8 mouse cellular contexts compared by ENCODE assay signal in genomic region chr19:37078064-37078463, GRCm38 (mm10).
DNase-seq lines count a peak whose midpoint lies in the region; ATAC-seq and TF ChIP-seq lines count a peak whose summit lies in the region.

No protein-coding gene starts in this region.

- intact Hi-C loops in heart, postnatal 36 days (cut with DNase I) = loop anchor here (5.0 kb wide), 2 partner anchors 54 to 99 kb away; no protein-coding TSS in a partner anchor

- H3K4me1 ChIP-seq in hindbrain, postnatal 0 days (ENCODE audit: insufficient read depth, low read length) = no peaks in the 10 kb centered on the region
- peaks cover 2% of the 10 kb centered on the region; the same call in 1 of the 2 replicates for H3K4me1 ChIP-seq in hindbrain, embryonic 10.5 days (replicated peaks)
- H3K4me1 ChIP-seq in stomach, postnatal 0 days (replicated peaks; ENCODE audit: control insufficient read depth, insufficient read depth) = no peaks in the 10 kb centered on the region

- DNase-seq in hindbrain, postnatal 0 days (ENCODE audit: low spot score) = peak; percentile 40
- no peak for DNase-seq in hindbrain, embryonic 10.5 days (ENCODE audit: low spot score)
- DNase-seq in MN1 (ENCODE audit: low spot score) = peak; percentile 59
- peak; percentile 83 for DNase-seq in cerebellum, adult 9-10 months
- peak; percentile 49 to 58 for DNase-seq in heart, postnatal 36 days
- DNase-seq in stomach, postnatal 0 days (ENCODE audit: low spot score) = peak; percentile 62
- no peak for DNase-seq in T-cell, adult 2 months (ENCODE audit: low spot score)
- DNase-seq in thymus, postnatal 14 days = no peak

- H3K36me3 ChIP-seq in hindbrain, postnatal 0 days (ENCODE audit: insufficient read depth, low read length) = no peaks in the 10 kb centered on the region; the same call in 1 of the 2 replicates
- no peaks in the 10 kb centered on the region for H3K36me3 ChIP-seq in hindbrain, embryonic 10.5 days
- H3K36me3 ChIP-seq in stomach, postnatal 0 days (ENCODE audit: control insufficient read depth, insufficient read depth, low read length) = no peaks in the 10 kb centered on the region

- 56% methylated on average over 4 of the region's 4 CpGs for WGBS in hindbrain, postnatal 0 days
- 60% methylated on average over 4 of the region's 4 CpGs for WGBS in hindbrain, embryonic 10.5 days
- 35% methylated on average over 4 of the region's 4 CpGs for WGBS in stomach, postnatal 0 days

- TF ChIP-seq EP300 in stomach, postnatal 0 days (optimal IDR thresholded peaks at IDR 0.05) = no peak

- no peak overlapping the region for H3K4me3 ChIP-seq in hindbrain, postnatal 0 days (ENCODE audit: low read length)
- no peak overlapping the region for H3K4me3 ChIP-seq in hindbrain, embryonic 10.5 days
- no peak overlapping the region for H3K4me3 ChIP-seq in stomach, postnatal 0 days (ENCODE audit: low read depth, low read length)

- no peaks in the 10 kb centered on the region for H3K27me3 ChIP-seq in hindbrain, postnatal 0 days (ENCODE audit: insufficient read depth, low read length)
- no peaks in the 10 kb centered on the region for H3K27me3 ChIP-seq in hindbrain, embryonic 10.5 days (ENCODE audit: insufficient read depth, poor library complexity, severe bottlenecking)
- no peaks in the 10 kb centered on the region for H3K27me3 ChIP-seq in stomach, postnatal 0 days (ENCODE audit: control insufficient read depth, insufficient read depth, low read length)

- no peak for TF ChIP-seq CTCF in hindbrain, postnatal 0 days (IDR thresholded peaks at IDR 0.05; ENCODE audit: low read depth)
- no peak for TF ChIP-seq CTCF in stomach, postnatal 0 days (IDR thresholded peaks at IDR 0.05; ENCODE audit: low read depth)

- ATAC-seq in hindbrain, postnatal 0 days = peak; percentile 51; the same call in 1 of the 2 replicates
- ATAC-seq in stomach, postnatal 0 days (ENCODE audit: low FRiP score, low TSS enrichment) = peak; percentile 92

- peak overlapping the region; percentile 26; the same call in 1 of the 2 replicates for H3K27ac ChIP-seq in hindbrain, postnatal 0 days
- H3K27ac ChIP-seq in hindbrain, embryonic 10.5 days = no peak overlapping the region
- H3K27ac ChIP-seq in stomach, postnatal 0 days (replicated peaks) = no peak overlapping the region

- no peak overlapping the region for H3K4me2 ChIP-seq in hindbrain, postnatal 0 days (ENCODE audit: low read depth, low read length)
- H3K4me2 ChIP-seq in stomach, postnatal 0 days (replicated peaks; ENCODE audit: low read depth) = no peak overlapping the region

- H3K9me3 ChIP-seq in hindbrain, postnatal 0 days (ENCODE audit: low read length) = no peaks in the 10 kb centered on the region
- no peaks in the 10 kb centered on the region for H3K9me3 ChIP-seq in hindbrain, embryonic 10.5 days
- no peaks in the 10 kb centered on the region for H3K9me3 ChIP-seq in stomach, postnatal 0 days (ENCODE audit: control insufficient read depth, low read length)

- no peak overlapping the region for H3K9ac ChIP-seq in hindbrain, postnatal 0 days (replicated peaks; ENCODE audit: low read length)
- no peak overlapping the region for H3K9ac ChIP-seq in stomach, postnatal 0 days (ENCODE audit: low read length)

Comparison
In these comparisons a context has a peak if more than half of its experiments do, and no peak if none do; other contexts are left out.
1. DNase-seq: peak in hindbrain, postnatal 0 days (single experiment), MN1 (single experiment), cerebellum, adult 9-10 months (single experiment), heart, postnatal 36 days (2 of 2) and stomach, postnatal 0 days (single experiment); none in hindbrain, embryonic 10.5 days (single experiment), T-cell, adult 2 months (single experiment) and thymus, postnatal 14 days (single experiment).